Mouse (Mus musculus): Measurements from ENCODE around the gene Lgals4. TPM values are rescaled to one million over a fixed set of nuclear protein-coding genes. Genes with fewer than 3 reads are reported as not detected.
A peak's percentile ranks its signal among the peaks of the same experiment; 100 is the strongest.
"Not testable (repeated sequence)": the region's sequence is repeated elsewhere in the genome, so short reads cannot be mapped to it uniquely, and the experiment has no call there.

Lgals4 gene
- polyA plus RNA-seq, 1 experiment from 2014 or later: 8.7 TPM

DNA sequence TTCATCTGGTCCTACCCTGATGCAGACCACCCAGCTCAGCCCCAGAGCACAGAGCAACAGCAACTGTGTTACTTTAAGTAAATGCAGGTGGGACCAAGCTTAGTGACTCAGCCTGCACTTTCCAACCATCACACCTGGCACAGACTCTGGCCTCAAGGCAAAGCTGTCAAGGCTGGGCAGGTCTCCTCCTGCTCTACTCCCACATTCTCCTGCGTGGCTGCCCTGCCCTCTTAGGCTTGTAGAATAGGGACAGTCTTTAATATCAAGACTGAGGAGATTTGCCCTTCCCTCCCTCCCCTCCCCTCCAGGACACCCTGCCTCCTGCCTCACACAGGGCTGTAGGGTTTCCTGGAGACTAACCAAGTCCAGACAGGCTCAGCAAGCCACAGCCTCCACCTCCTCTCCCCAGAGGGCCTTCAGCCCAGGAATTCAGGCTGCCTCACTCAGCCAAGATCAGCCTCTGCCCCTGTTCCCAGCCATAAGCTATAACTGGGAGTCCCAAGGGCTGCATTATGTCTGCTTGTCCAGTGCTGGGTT lies 16.1 kb downstream of the Lgals4 start:
- Histone ChIP-seq H3K9ac (0 out of 2 replicates have a peak overlapping the region, but pooled peaks have one; percentile 4), H3K4me1 (peaks cover 14% of the 10 kb centered on the region), H3K4me2 (no peak overlapping the region), H3K27ac (peak overlapping the region; percentile 58), H3K27me3 (no peaks in the 10 kb centered on the region), H3K4me3 (no peak overlapping the region), H3K36me3 (no peaks in the 10 kb centered on the region), H3K9me3 (no peaks in the 10 kb centered on the region; the same call in 1 of the 2 replicates)
- peak; percentile 80 for ATAC-seq (ENCODE audit: insufficient number of reproducible peaks, insufficient read depth, low FRiP score, low TSS enrichment, low read depth)
- WGBS: 13% methylated on average over 1 of the region's 1 CpGs

DNA sequence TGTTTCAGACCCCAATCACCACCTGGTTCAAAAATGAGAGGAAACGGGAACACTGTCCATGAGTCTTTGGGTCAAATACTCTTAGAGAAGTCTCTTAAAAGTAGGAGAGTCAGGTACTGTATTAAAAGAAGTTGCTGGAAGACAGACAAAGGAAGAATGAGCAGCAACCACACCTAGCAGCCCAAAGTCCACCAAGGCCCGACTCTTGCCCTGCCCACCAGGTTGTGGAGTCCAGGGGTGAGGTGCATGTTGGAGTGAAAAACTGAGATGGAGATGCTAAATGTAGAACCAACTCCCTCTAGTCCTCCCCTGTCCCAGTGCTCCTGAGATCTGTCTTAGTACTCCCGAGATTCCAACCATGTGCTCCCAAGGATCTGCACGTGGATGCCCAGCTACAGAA lies 17.0 kb downstream of the Lgals4 start:
- Histone ChIP-seq H3K4me1 (peaks cover 14% of the 10 kb centered on the region), H3K36me3 (no peaks in the 10 kb centered on the region), H3K9me3 (no peaks in the 10 kb centered on the region; the same call in 1 of the 2 replicates), H3K27me3 (no peaks in the 10 kb centered on the region), H3K9ac (no peak overlapping the region), H3K4me3 (no peak overlapping the region), H3K27ac (peak overlapping the region; percentile 58; the same call in 1 of the 2 replicates), H3K4me2 (no peak overlapping the region)
- no peak for ATAC-seq (ENCODE audit: insufficient number of reproducible peaks, insufficient read depth, low FRiP score, low TSS enrichment, low read depth)
- WGBS: 72% methylated on average over 4 of the region's 4 CpGs

GRCm38 (mm10) chr7:28859953-28860352 lies 26.3 kb downstream of the Lgals4 start:
- no peak overlapping the region for H3K9ac ChIP-seq
- H3K27me3 ChIP-seq: no peaks in the 10 kb centered on the region
- H3K9me3 ChIP-seq: no peaks in the 10 kb centered on the region
- no peak overlapping the region for H3K4me2 ChIP-seq
- H3K36me3 ChIP-seq: no peaks in the 10 kb centered on the region
- H3K4me1 ChIP-seq: peaks cover 18% of the 10 kb centered on the region
- whole genome bisulfite sequencing: 86% methylated on average over 2 of the region's 2 CpGs
- H3K4me3 ChIP-seq: no peak overlapping the region
- no peak overlapping the region for H3K27ac ChIP-seq
- no peak for ATAC-seq (ENCODE audit: insufficient number of reproducible peaks, insufficient read depth, low FRiP score, low TSS enrichment, low read depth)

- no peaks in the 10 kb centered on the region for H3K36me3 ChIP-seq
- no peak overlapping the region for H3K9ac ChIP-seq
- ATAC-seq (ENCODE audit: insufficient number of reproducible peaks, insufficient read depth, low FRiP score, low TSS enrichment, low read depth): no peak
- H3K4me1 ChIP-seq: peaks cover 26% of the 10 kb centered on the region
- no peaks in the 10 kb centered on the region for H3K9me3 ChIP-seq
- H3K4me3 ChIP-seq: no peak overlapping the region
- WGBS: 84% methylated on average over 6 of the region's 6 CpGs
- no peak overlapping the region for H3K27ac ChIP-seq
- no peak overlapping the region for H3K4me2 ChIP-seq
- no peaks in the 10 kb centered on the region for H3K27me3 ChIP-seq
Observed at GRCm38 (mm10) chr7:28860898-28861297, 27.2 kb downstream of the Lgals4 start.

DNA sequence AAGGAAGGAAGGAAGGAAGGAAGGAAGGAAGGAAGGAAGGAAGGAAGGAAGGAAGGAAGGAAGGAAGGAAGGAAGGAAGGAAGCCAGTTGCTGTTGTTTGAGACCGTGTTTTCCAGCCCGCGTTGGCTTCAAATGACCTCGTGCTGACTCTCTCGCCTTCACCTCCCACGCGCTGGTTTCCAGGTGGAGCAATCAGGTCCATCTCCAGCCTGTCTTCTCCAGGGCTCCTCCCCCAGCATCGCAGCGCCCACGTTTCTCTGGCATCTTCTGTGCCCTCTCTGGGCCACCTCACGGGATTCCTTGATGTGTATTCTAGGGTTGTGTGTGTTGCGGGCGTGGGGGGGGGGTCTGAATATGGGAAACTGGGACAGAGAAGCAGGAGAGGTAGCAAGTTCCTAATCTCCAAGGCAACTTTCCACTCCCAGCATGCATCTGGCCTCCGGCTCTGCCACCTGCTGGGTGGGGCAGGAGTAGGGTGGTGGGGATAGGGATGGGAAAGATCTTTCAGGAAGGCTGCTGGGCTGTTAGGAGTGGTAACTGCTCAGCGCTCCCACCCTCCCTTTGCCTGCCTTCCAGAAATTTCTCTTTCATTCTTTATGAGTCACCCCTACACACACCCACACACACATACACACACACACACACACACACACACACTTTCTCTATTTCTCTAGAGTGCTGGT lies 29.3 kb downstream of the Lgals4 start:
- no peak for ATAC-seq (ENCODE audit: insufficient number of reproducible peaks, insufficient read depth, low FRiP score, low TSS enrichment, low read depth)
- H3K4me2 ChIP-seq: no peak overlapping the region
- H3K36me3 ChIP-seq: no peaks in the 10 kb centered on the region
- no peaks in the 10 kb centered on the region for H3K27me3 ChIP-seq
- H3K4me3 ChIP-seq: no peak overlapping the region
- H3K9me3 ChIP-seq: no peaks in the 10 kb centered on the region
- 0 out of 2 replicates have a peak overlapping the region, but pooled peaks have one; percentile 7 for H3K27ac ChIP-seq
- H3K9ac ChIP-seq: no peak overlapping the region
- peaks cover 39% of the 10 kb centered on the region for H3K4me1 ChIP-seq
- 86% methylated on average over 15 of the region's 15 CpGs for WGBS

- no peak for ATAC-seq (ENCODE audit: insufficient number of reproducible peaks, insufficient read depth, low FRiP score, low TSS enrichment, low read depth)
- 75% methylated on average over 6 of the region's 6 CpGs for WGBS
- Histone ChIP-seq H3K4me2 (peak within 1 kb of the TSS; percentile 59), H3K27me3 (no peaks in the 10 kb centered on the region), H3K27ac (peak within 1 kb of the TSS; percentile 74), H3K9me3 (no peaks in the 10 kb centered on the region), H3K9ac (peak within 1 kb of the TSS; percentile 44; the same call in 1 of the 2 replicates), H3K4me3 (peak within 1 kb of the TSS; percentile 18), H3K36me3 (no peaks in the 10 kb centered on the region), H3K4me1 (peaks cover 39% of the 10 kb centered on the region)
Observed at GRCm38 (mm10) chr7:28863540-28863939, 29.9 kb downstream of the Lgals4 start, which contains the start of gene Lgals7. Gene Lgals7 (plus strand): TSS chr7:28863853.

DNA sequence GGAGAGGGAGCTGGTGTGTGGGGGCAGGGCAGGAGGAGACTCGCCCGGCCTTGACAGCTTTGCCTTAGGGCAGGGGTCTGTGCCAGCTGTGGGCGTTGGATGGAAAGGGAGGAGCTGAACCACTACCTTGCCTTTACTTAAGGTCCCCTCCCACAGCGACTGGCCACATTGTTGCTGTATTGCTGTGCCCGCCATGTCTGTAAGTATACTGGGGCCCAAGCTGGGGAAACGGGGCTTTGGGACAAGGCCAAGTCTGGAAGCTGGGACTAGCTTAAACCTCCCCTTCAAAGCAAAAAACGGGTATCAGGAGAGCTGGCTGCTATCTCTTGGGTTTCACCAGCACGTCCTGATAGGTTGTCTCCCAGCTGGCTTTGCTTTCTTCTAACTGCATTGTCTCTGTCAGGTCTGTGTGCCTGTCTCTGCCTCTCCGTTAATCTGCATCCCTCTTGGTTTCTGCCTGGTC lies 30.7 kb downstream of the Lgals4 start:
- H3K4me3 ChIP-seq: peak overlapping the region; percentile 18
- peak overlapping the region; percentile 44; the same call in 1 of the 2 replicates for H3K9ac ChIP-seq
- peak overlapping the region; percentile 59 for H3K4me2 ChIP-seq
- no peak for ATAC-seq (ENCODE audit: insufficient number of reproducible peaks, insufficient read depth, low FRiP score, low TSS enrichment, low read depth)
- H3K4me1 ChIP-seq: peaks cover 39% of the 10 kb centered on the region
- no peaks in the 10 kb centered on the region for H3K9me3 ChIP-seq
- no peaks in the 10 kb centered on the region for H3K36me3 ChIP-seq
- 32% methylated on average over 9 of the region's 9 CpGs for WGBS
- no peaks in the 10 kb centered on the region for H3K27me3 ChIP-seq
- peak overlapping the region; percentile 74 for H3K27ac ChIP-seq

- Histone ChIP-seq H3K4me2 (peak overlapping the region; percentile 59), H3K4me1 (peaks cover 39% of the 10 kb centered on the region), H3K4me3 (peak overlapping the region; percentile 30), H3K9ac (peak overlapping the region; percentile 55), H3K27ac (peak overlapping the region; percentile 74), H3K9me3 (no peaks in the 10 kb centered on the region), H3K36me3 (no peaks in the 10 kb centered on the region), H3K27me3 (no peaks in the 10 kb centered on the region)
- 41% methylated on average over 33 of the region's 33 CpGs for WGBS
- ATAC-seq (ENCODE audit: insufficient number of reproducible peaks, insufficient read depth, low FRiP score, low TSS enrichment, low read depth): peak; percentile 39; the same call in 1 of the 2 replicates
Observed at GRCm38 (mm10) chr7:28865481-28866300, 32.0 kb downstream of the Lgals4 start.

DNA sequence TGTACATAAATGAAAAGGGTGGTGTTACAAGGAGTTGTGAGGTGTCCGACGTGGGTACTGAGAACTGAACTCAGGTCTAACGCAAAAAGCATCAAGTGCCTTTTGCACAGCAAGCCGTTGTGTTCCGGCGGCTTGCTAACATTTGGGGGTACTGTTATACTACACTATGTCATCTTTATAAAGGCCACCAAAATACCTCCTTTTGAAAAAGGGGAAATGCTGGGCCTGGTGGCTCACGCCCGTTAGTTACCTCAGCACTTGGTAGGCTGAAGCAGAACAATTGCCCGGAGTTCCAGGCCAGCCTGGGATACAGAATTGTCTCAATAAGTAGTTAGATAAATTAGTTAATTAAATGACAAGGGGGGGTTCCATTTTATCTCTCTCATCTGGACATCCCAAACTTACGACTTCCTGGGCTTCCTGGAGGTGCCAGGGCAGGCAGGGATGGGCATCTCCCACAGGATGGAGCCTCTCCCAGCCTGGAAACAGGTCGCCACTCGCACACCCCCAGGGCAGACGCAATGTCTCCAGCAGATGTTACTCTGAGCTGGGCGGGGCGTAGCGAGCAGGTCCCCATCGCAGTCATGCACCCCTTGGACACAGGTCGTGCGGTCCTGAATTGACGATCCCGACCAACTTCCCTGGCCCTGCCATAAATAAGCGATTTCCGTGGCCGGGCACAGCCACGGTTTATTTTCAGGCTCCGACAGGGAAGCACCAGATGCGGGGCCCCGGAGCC lies 33.3 kb downstream of the Lgals4 start:
- Histone ChIP-seq H3K27ac (no peak overlapping the region), H3K4me3 (no peak overlapping the region)

GRCm38 (mm10) chr7:28867508-28868340 lies 34.1 kb downstream of the Lgals4 start:
- not testable (repeated sequence) for H3K9me3 ChIP-seq; H3K4me3 ChIP-seq; H3K9ac ChIP-seq; H3K27ac ChIP-seq; H3K36me3 ChIP-seq; H3K27me3 ChIP-seq; ATAC-seq (ENCODE audit: insufficient number of reproducible peaks, insufficient read depth, low FRiP score, low TSS enrichment, low read depth)
- 30% methylated on average over 23 of the region's 23 CpGs for WGBS
- peak overlapping the region; percentile 28; the same call in 1 of the 2 replicates for H3K4me2 ChIP-seq
- peaks cover 39% of the 10 kb centered on the region for H3K4me1 ChIP-seq

More for the DNA sequence above, 33.3 kb downstream of the Lgals4 start:
- Histone ChIP-seq H3K4me2 (no peak overlapping the region), H3K4me1 (peaks cover 39% of the 10 kb centered on the region), H3K36me3 (no peaks in the 10 kb centered on the region), H3K9ac (no peak overlapping the region), H3K27me3 (no peaks in the 10 kb centered on the region), H3K9me3 (no peaks in the 10 kb centered on the region)
- 89% methylated on average over 28 of the region's 28 CpGs for WGBS
- 0 out of 2 replicates have a peak, but pooled peaks have one; percentile 52 for ATAC-seq (ENCODE audit: insufficient number of reproducible peaks, insufficient read depth, low FRiP score, low TSS enrichment, low read depth)
